Mouse (Mus musculus) macrophage (primary cell): ENCODE data around the gene Arl6ip5. TPM values are rescaled to one million over a fixed set of nuclear protein-coding genes. Genes with fewer than 3 reads are reported as not detected.

Source experiments
- H3K27ac ChIP-seq: fragments of 350-480 bp; formaldehyde crosslinking; 2 replicates; pipeline ENCODE4 v1.9.0; 2021
- H3K36me3 ChIP-seq: fragments of 350-480 bp; formaldehyde crosslinking; 2 replicates; pipeline ENCODE4 v1.9.0; 2021; ENCODE audit errors: inconsistent target
- H3K4me3 ChIP-seq: fragments of 350-480 bp; formaldehyde crosslinking; 2 replicates; pipeline ENCODE4 v1.9.0; 2021; ENCODE audit errors: inconsistent target
- H3K79me2 ChIP-seq: fragments of 350-480 bp; formaldehyde crosslinking; 2 replicates; pipeline ENCODE4 v1.9.0; 2021; ENCODE audit errors: inconsistent target
- WGBS: methylation state at CpG from one replicate; pipeline ENCODE4 v1.1.7; 2026; ENCODE audit warnings: inconsistent platforms; ENCODE audit not compliant: missing documents; 5-methylcytosine and 5-hydroxymethylcytosine counted together
- polyA plus RNA-seq: library from polyadenylated mRNA; stranded (reverse); fragments of 250-400 nt; gene quantifications from 3 replicates; pipeline ENCODE4 v1.2.4, GENCODE M21; 2018; ENCODE audit warnings: inconsistent platforms

Gene Arl6ip5
- polyA plus RNA-seq, 1 experiment from 2014 or later: 170 TPM

- no peaks in the 10 kb centered on the region for H3K36me3 ChIP-seq
Observed at GRCm38 (mm10) chr6:97210962-97211601, 593 bp downstream of the Arl6ip5 start.

GRCm38 (mm10) chr6:97211981-97212380, 1.5 kb downstream of the Arl6ip5 start:
- H3K36me3 ChIP-seq: no peaks in the 10 kb centered on the region
- H3K79me2 ChIP-seq: peaks cover 61% of the 10 kb centered on the region
- peak overlapping the region; percentile 90 for H3K27ac ChIP-seq
- 2% methylated on average over 12 of the region's 12 CpGs for WGBS
- peak overlapping the region; percentile 99 for H3K4me3 ChIP-seq

More at GRCm38 (mm10) chr6:97210962-97211601, 593 bp downstream of the Arl6ip5 start:
- peak overlapping the region; percentile 90 for H3K27ac ChIP-seq
- peak overlapping the region; percentile 99 for H3K4me3 ChIP-seq
- under 1% methylated on average over 22 of the region's 22 CpGs for WGBS
- peaks cover 52% of the 10 kb centered on the region for H3K79me2 ChIP-seq

GRCm38 (mm10) chr6:97216154-97216821, 5.8 kb downstream of the Arl6ip5 start:
- Histone ChIP-seq H3K36me3 (no peaks in the 10 kb centered on the region), H3K27ac (no peak overlapping the region), H3K4me3 (no peak overlapping the region), H3K79me2 (peaks cover 97% of the 10 kb centered on the region)
- 85% methylated on average over 4 of the region's 4 CpGs for WGBS

GRCm38 (mm10) chr6:97220672-97221071, 10.2 kb downstream of the Arl6ip5 start:
- no peak overlapping the region for H3K27ac ChIP-seq
- no peak overlapping the region for H3K4me3 ChIP-seq
- peaks cover 5% of the 10 kb centered on the region; the same call in 1 of the 2 replicates for H3K36me3 ChIP-seq
- WGBS: 73% methylated on average over 3 of the region's 5 CpGs
- peaks cover 95% of the 10 kb centered on the region for H3K79me2 ChIP-seq

GRCm38 (mm10) chr6:97221205-97222025, 10.9 kb downstream of the Arl6ip5 start:
- Histone ChIP-seq H3K36me3 (peaks cover 5% of the 10 kb centered on the region; the same call in 1 of the 2 replicates), H3K79me2 (peaks cover 95% of the 10 kb centered on the region), H3K4me3 (no peak overlapping the region), H3K27ac (peak overlapping the region; percentile 46; the same call in 1 of the 2 replicates)
- 41% methylated on average over 15 of the region's 15 CpGs for WGBS

GRCm38 (mm10) chr6:97222321-97222720, 11.8 kb downstream of the Arl6ip5 start:
- Histone ChIP-seq H3K4me3 (no peak overlapping the region), H3K36me3 (peaks cover 10% of the 10 kb centered on the region; the same call in 1 of the 2 replicates)

GRCm38 (mm10) chr6:97222931-97223467, 12.5 kb downstream of the Arl6ip5 start:
- H3K4me3 ChIP-seq: no peak overlapping the region
- H3K27ac ChIP-seq: peak overlapping the region; percentile 46
- WGBS: 14% methylated on average over 5 of the region's 5 CpGs
- peaks cover 95% of the 10 kb centered on the region for H3K79me2 ChIP-seq
- H3K36me3 ChIP-seq: peaks cover 10% of the 10 kb centered on the region; the same call in 1 of the 2 replicates

More at GRCm38 (mm10) chr6:97222321-97222720, 11.8 kb downstream of the Arl6ip5 start:
- H3K79me2 ChIP-seq: peaks cover 95% of the 10 kb centered on the region
- 44% methylated on average over 6 of the region's 6 CpGs for WGBS
- H3K27ac ChIP-seq: peak overlapping the region; percentile 46

- Histone ChIP-seq H3K27ac (peak overlapping the region; percentile 46), H3K36me3 (peaks cover 10% of the 10 kb centered on the region; the same call in 1 of the 2 replicates), H3K4me3 (no peak overlapping the region), H3K79me2 (peaks cover 95% of the 10 kb centered on the region)
- 45% methylated on average over 4 of the region's 4 CpGs for WGBS
Observed at GRCm38 (mm10) chr6:97223566-97223965, 13.1 kb downstream of the Arl6ip5 start.

- H3K4me3 ChIP-seq: no peak overlapping the region
- 99% methylated on average over 8 of the region's 8 CpGs for WGBS
- peaks cover 95% of the 10 kb centered on the region for H3K79me2 ChIP-seq
- peaks cover 14% of the 10 kb centered on the region for H3K36me3 ChIP-seq
- no peak overlapping the region for H3K27ac ChIP-seq
Observed at GRCm38 (mm10) chr6:97224505-97224904, 14.0 kb downstream of the Arl6ip5 start.

- Histone ChIP-seq H3K36me3 (peaks cover 30% of the 10 kb centered on the region), H3K4me3 (no peak overlapping the region), H3K79me2 (peaks cover 81% of the 10 kb centered on the region), H3K27ac (no peak overlapping the region)
- 86% methylated on average over 1 of the region's 1 CpGs for WGBS
Observed at GRCm38 (mm10) chr6:97226083-97226491, 15.6 kb downstream of the Arl6ip5 start.

- H3K79me2 ChIP-seq: peaks cover 70% of the 10 kb centered on the region
- peaks cover 42% of the 10 kb centered on the region for H3K36me3 ChIP-seq
- H3K27ac ChIP-seq: no peak overlapping the region
- 96% methylated on average over 9 of the region's 9 CpGs for WGBS
- H3K4me3 ChIP-seq: no peak overlapping the region
Observed at GRCm38 (mm10) chr6:97227067-97227847, 16.8 kb downstream of the Arl6ip5 start.

- WGBS: 51% methylated on average over 7 of the region's 7 CpGs
- Histone ChIP-seq H3K79me2 (no peaks in the 10 kb centered on the region; the same call in 1 of the 2 replicates), H3K4me3 (no peak overlapping the region)
Observed at GRCm38 (mm10) chr6:97234911-97235668, 24.6 kb downstream of the Arl6ip5 start.

GRCm38 (mm10) chr6:97236088-97236487, 25.6 kb downstream of the Arl6ip5 start:
- Histone ChIP-seq H3K4me3 (no peak overlapping the region), H3K79me2 (no peaks in the 10 kb centered on the region), H3K36me3 (peaks cover 23% of the 10 kb centered on the region), H3K27ac (no peak overlapping the region)
- 94% methylated on average over 5 of the region's 5 CpGs for WGBS

More at GRCm38 (mm10) chr6:97234911-97235668, 24.6 kb downstream of the Arl6ip5 start:
- Histone ChIP-seq H3K27ac (no peak overlapping the region), H3K36me3 (peaks cover 33% of the 10 kb centered on the region)
